12 mouse cellular contexts compared by ENCODE assay signal in the genomic region with DNA sequence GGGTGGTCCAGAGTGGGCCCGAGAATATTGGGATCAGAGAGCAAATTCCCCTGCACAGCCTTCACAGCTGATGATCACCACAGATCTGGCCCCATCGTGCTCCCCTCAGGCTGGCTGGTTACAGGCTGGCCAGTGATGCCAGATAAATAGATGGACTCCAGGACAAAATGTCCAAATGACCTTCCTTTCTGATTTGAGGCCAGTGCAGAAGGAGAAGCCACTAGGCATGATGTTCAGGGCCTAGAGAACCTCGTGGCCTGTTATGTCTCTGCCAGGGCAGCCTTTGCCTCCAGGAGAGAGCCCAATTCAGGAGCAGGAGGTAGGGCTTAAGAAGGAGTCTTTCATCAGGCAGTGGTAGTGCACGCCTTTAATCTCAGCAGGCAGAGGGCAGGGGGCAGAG. TPM values are rescaled to one million over a fixed set of nuclear protein-coding genes. Genes with fewer than 3 reads are reported as not detected.
DNase-seq lines count a peak whose midpoint lies in the region; ATAC-seq and TF ChIP-seq lines count a peak whose summit lies in the region.
"Had no signal": no experiment of that assay in that cellular context is flagged by ENCODE, and none has a peak within 500 bp of the region (broad histone marks: within the 10 kb centered on the region; RNA-seq: fewer than 3 reads in every experiment).

No protein-coding gene starts in this region.

- intact Hi-C loops in gastrocnemius, adult 2 months (cut with DNase I): loop anchor here (2.0 kb wide), 1 partner anchor 73 kb away; no protein-coding TSS in a partner anchor
- intact Hi-C loops in gastrocnemius, postnatal 36 days (cut with DNase I): no loop called here
- intact Hi-C loops in heart, postnatal 36 days (cut with DNase I): loop anchor here (2.0 kb wide), 1 partner anchor 41 kb away; no protein-coding TSS in a partner anchor
- intact Hi-C loops in left cerebral cortex, adult 2 months (cut with DNase I): no loop called here
- intact Hi-C loops in left cerebral cortex, postnatal 25 days (cut with DNase I): no loop called here

- H3K4me1 ChIP-seq in heart, embryonic 15.5 days (replicated peaks): peaks cover 24% of the 10 kb centered on the region

- peak overlapping the region; percentile 83 for H3K27ac ChIP-seq in gastrocnemius, adult 2 months
- peak overlapping the region; percentile 75 for H3K27ac ChIP-seq in heart, embryonic 15.5 days
- peak overlapping the region; percentile 61 for H3K27ac ChIP-seq in left cerebral cortex, adult 2 months

- H3ac ChIP-seq in myocyte (ENCODE audit: control insufficient read depth, insufficient read length): no peak overlapping the region

- ATAC-seq in heart, embryonic 15.5 days (replicated peaks; ENCODE audit: insufficient number of reproducible peaks, insufficient read depth, low FRiP score, low read depth): no peak

- H3K27me3 ChIP-seq in heart, embryonic 15.5 days: no peaks in the 10 kb centered on the region
- no peaks in the 10 kb centered on the region for H3K27me3 ChIP-seq in myocyte (ENCODE audit: control insufficient read depth, insufficient read depth, insufficient read length)
- H3K27me3 ChIP-seq: embryonic facial prominence, embryonic 13.5 days; limb, embryonic 15.5 days; lung, embryonic 15.5 days had no signal

- H3K36me3 ChIP-seq in heart, embryonic 15.5 days: no peaks in the 10 kb centered on the region
- no peaks in the 10 kb centered on the region for H3K36me3 ChIP-seq in myocyte (ENCODE audit: control insufficient read depth, insufficient read depth)
- H3K36me3 ChIP-seq: embryonic facial prominence, embryonic 13.5 days; limb, embryonic 15.5 days; lung, embryonic 15.5 days had no signal

- no peak for DNase-seq in gastrocnemius, adult 2 months
- DNase-seq in gastrocnemius, postnatal 36 days: no peak
- DNase-seq in heart, postnatal 36 days: no peak
- DNase-seq in left cerebral cortex, adult 2 months (ENCODE audit: extremely low spot score in 1 of 2, low spot score in 2 of 2): no peak
- no peak for DNase-seq in left cerebral cortex, postnatal 25 days (ENCODE audit: low spot score in 2 of 2)
- no peak for DNase-seq in thymus, postnatal 10 days (ENCODE audit: low spot score in 2 of 2)
- DNase-seq: spleen, adult 18-20 months had no signal

- peak overlapping the region; percentile 55; the same call in 1 of the 2 replicates for H3K4me3 ChIP-seq in gastrocnemius, adult 2 months
- H3K4me3 ChIP-seq in heart, embryonic 15.5 days: no peak overlapping the region
- no peak overlapping the region for H3K4me3 ChIP-seq in left cerebral cortex, adult 2 months
- no peak overlapping the region for H3K4me3 ChIP-seq in myocyte
- H3K4me3 ChIP-seq: embryonic facial prominence, embryonic 13.5 days; limb, embryonic 15.5 days; lung, embryonic 15.5 days had no signal

- 64% methylated on average over 4 of the region's 4 CpGs for WGBS in heart, embryonic 15.5 days

- H3K9me3 ChIP-seq in heart, embryonic 15.5 days (replicated peaks): no peaks in the 10 kb centered on the region
- H3K9me3 ChIP-seq: embryonic facial prominence, embryonic 13.5 days; limb, embryonic 15.5 days; lung, embryonic 15.5 days had no signal

- H3K9ac ChIP-seq in heart, embryonic 15.5 days: no peak overlapping the region
- H3K9ac ChIP-seq: embryonic facial prominence, embryonic 13.5 days; limb, embryonic 15.5 days; lung, embryonic 15.5 days had no signal

- TF ChIP-seq POLR2A in myocyte (IDR thresholded peaks at IDR 0.05; ENCODE audit: insufficient read length, low read depth): no peak

- no peak for TF ChIP-seq CTCF in gastrocnemius, adult 2 months (IDR thresholded peaks at IDR 0.05)
- no peak for TF ChIP-seq CTCF in left cerebral cortex, adult 2 months (IDR thresholded peaks at IDR 0.05)

- H3K79me2 ChIP-seq in myocyte (ENCODE audit: control insufficient read depth, insufficient read depth): no peaks in the 10 kb centered on the region

- peak overlapping the region; percentile 37; the same call in 1 of the 2 replicates for H3K4me2 ChIP-seq in heart, embryonic 15.5 days
- peak overlapping the region; percentile 76 for H3K4me2 ChIP-seq in myocyte (ENCODE audit: low read depth)

TF ChIP-seq in myocyte, 11 proteins besides CTCF, POLR2A, EP300 and RAD21:
- no peak for TF ChIP-seq MAX (IDR thresholded peaks at IDR 0.05; ENCODE audit: low read depth)
- TF ChIP-seq USF1 (IDR thresholded peaks at IDR 0.05; ENCODE audit: low read depth): no peak
- TF ChIP-seq E2F4 (IDR thresholded peaks at IDR 0.05; ENCODE audit: insufficient read depth): no peak
- TF ChIP-seq CEBPB (IDR thresholded peaks at IDR 0.05; ENCODE audit: insufficient read depth, poor library complexity, severe bottlenecking): no peak
- TF ChIP-seq SRF (IDR thresholded peaks at IDR 0.05; ENCODE audit: control insufficient read depth, insufficient read length, low read depth): no peak
- TF ChIP-seq MYOG (IDR thresholded peaks at IDR 0.05; ENCODE audit: control insufficient read depth in 1 of 3, insufficient read depth in 1 of 3, insufficient read length in 2 of 3, low read depth in 2 of 3): no peak
- no peak for TF ChIP-seq TCF12 (IDR thresholded peaks at IDR 0.05; ENCODE audit: insufficient read depth, poor library complexity, severe bottlenecking)
- no peak for TF ChIP-seq POLR2AphosphoS2 (IDR thresholded peaks at IDR 0.05; ENCODE audit: insufficient read length, low read depth)
- no peak for TF ChIP-seq MYOD1 (IDR thresholded peaks at IDR 0.05; ENCODE audit: control insufficient read depth in 1 of 3, insufficient read length in 2 of 3, low read depth in 2 of 3)
- TF ChIP-seq REST (IDR thresholded peaks at IDR 0.05; ENCODE audit: insufficient read depth, insufficient read length): no peak
- TF ChIP-seq TCF3 (IDR thresholded peaks at IDR 0.05; ENCODE audit: insufficient read length, low read depth): no peak

RNA-seq across cellular contexts. Expression of gene Adarb1, which starts 17.3 kb away (rescaled TPM):
- total RNA-seq in gastrocnemius, adult 2 months (2021): 1 to 10 TPM; 6.6 to 8.9 TPM
- 10 to 100 TPM in 1 of 2 experiments, 1 to 10 TPM in 1; 5.9 to 10.7 TPM for total RNA-seq in gastrocnemius, postnatal 36 days (2021)
- polyA plus RNA-seq in heart, embryonic 15.5 days (2015; fragmentation: Nextera tagmentation; extraction: Ambion mirVana): 14.0 and 14.8 TPM in 2 replicates
- total RNA-seq in heart, postnatal 36 days (2021): 10 to 100 TPM; 16.9 to 22.0 TPM
- 100 to 1,000 TPM; 139 to 152 TPM for total RNA-seq in left cerebral cortex, adult 2 months (2021)
- 100 to 1,000 TPM; 123 to 147 TPM for total RNA-seq in left cerebral cortex, postnatal 25 days (2021)
- polyA plus RNA-seq in myocyte (2012; fragmentation: generic; extraction: Trizol): 4.5 TPM

Comparison
In these comparisons a context has a peak if more than half of its experiments do, and no peak if none do; other contexts are left out.
1. intact Hi-C loops: an anchor here in gastrocnemius, adult 2 months (2.0 kb wide) and heart, postnatal 36 days (2.0 kb wide); none called in gastrocnemius, postnatal 36 days, left cerebral cortex, adult 2 months and left cerebral cortex, postnatal 25 days.
2. RNA of gene Adarb1, which starts 17.3 kb away (total RNA-seq): 139 to 152 TPM in left cerebral cortex, adult 2 months and 123 to 147 TPM in left cerebral cortex, postnatal 25 days; 16.9 to 22.0 TPM in heart, postnatal 36 days, 5.9 to 10.7 TPM in gastrocnemius, postnatal 36 days and 6.6 to 8.9 TPM in gastrocnemius, adult 2 months; every median in the first group is over 4 times any median in the second.
3. Peak in every context shown above with its lines, with median percentiles within 50 percentile points of each other: H3K27ac ChIP-seq.